In genomic region chr17:23550856-23551255, GRCm38 (mm10) we compare ENCODE assay signal across 8 mouse cellular contexts. TPM values are rescaled to one million over a fixed set of nuclear protein-coding genes. Genes with fewer than 3 reads are reported as not detected.
DNase-seq lines count a peak whose midpoint lies in the region; ATAC-seq and TF ChIP-seq lines count a peak whose summit lies in the region.

No protein-coding gene starts in this region.

- H3K36me3 ChIP-seq in kidney, postnatal 0 days (ENCODE audit: insufficient read depth, low read length): 0 out of 2 replicates have a peak, but pooled peaks cover under 1% of the 10 kb centered on the region
- no peaks in the 10 kb centered on the region for H3K36me3 ChIP-seq in ES-E14 (ENCODE audit: control insufficient read depth, insufficient read depth, low read length, poor library complexity, severe bottlenecking)
- peaks cover 9% of the 10 kb centered on the region for H3K36me3 ChIP-seq in embryonic facial prominence, embryonic 12.5 days
- no peaks in the 10 kb centered on the region for H3K36me3 ChIP-seq in intestine, embryonic 15.5 days
- no peaks in the 10 kb centered on the region for H3K36me3 ChIP-seq in midbrain, embryonic 16.5 days (ENCODE audit: control insufficient read depth, insufficient read depth, low read length)

- H3K4me1 ChIP-seq in kidney, postnatal 0 days (replicated peaks; ENCODE audit: insufficient read depth, low read length): peaks cover 5% of the 10 kb centered on the region
- peaks cover 0 to 10% of the 10 kb centered on the region in 2 experiments; a peak in 3 of 4 replicates for H3K4me1 ChIP-seq in ES-E14 (ENCODE audit: control insufficient read depth in 2 of 2, insufficient read depth in 2 of 2, low read length in 2 of 2, poor library complexity in 1 of 2)
- H3K4me1 ChIP-seq in embryonic facial prominence, embryonic 12.5 days: peaks cover 12% of the 10 kb centered on the region; the same call in 1 of the 2 replicates
- peaks cover 14% of the 10 kb centered on the region for H3K4me1 ChIP-seq in intestine, embryonic 15.5 days (replicated peaks)
- H3K4me1 ChIP-seq in midbrain, embryonic 16.5 days (ENCODE audit: control insufficient read depth, insufficient read depth, low read length): peaks cover 7% of the 10 kb centered on the region

- TF ChIP-seq CTCF in kidney, postnatal 0 days (IDR thresholded peaks at IDR 0.05; ENCODE audit: low read depth): no peak

- in situ Hi-C loops in ES-E14 (cut with MboI; ENCODE audit: low sequenced_read_pairs in 2 of 2, unreplicated experiment in 2 of 2): no loop called here

- WGBS in kidney, postnatal 0 days: under 1% methylated on average over 15 of the region's 15 CpGs
- under 1% methylated on average over 15 of the region's 15 CpGs for WGBS in embryonic facial prominence, embryonic 12.5 days
- WGBS in intestine, embryonic 15.5 days: under 1% methylated on average over 15 of the region's 15 CpGs
- WGBS in midbrain, embryonic 16.5 days: 0% methylated on average over 15 of the region's 15 CpGs

- ATAC-seq in kidney, postnatal 0 days (replicated peaks; ENCODE audit: low FRiP score, low read depth): no peak
- no peak for ATAC-seq in embryonic facial prominence, embryonic 12.5 days (ENCODE audit: insufficient number of reproducible peaks, insufficient read depth, low FRiP score, low TSS enrichment)
- peak; percentile 16 for ATAC-seq in intestine, embryonic 15.5 days
- peak; percentile 22 for ATAC-seq in midbrain, embryonic 16.5 days

- H3K27ac ChIP-seq in kidney, postnatal 0 days: peak overlapping the region; percentile 77
- H3K27ac ChIP-seq in ES-E14 (ENCODE audit: insufficient read depth, low read depth, low read length, poor library complexity, severe bottlenecking): peak overlapping the region; percentile 29; the same call in 1 of the 2 replicates
- peak overlapping the region; percentile 82; the same call in 1 of the 2 replicates for H3K27ac ChIP-seq in embryonic facial prominence, embryonic 12.5 days
- peak overlapping the region; percentile 89 for H3K27ac ChIP-seq in intestine, embryonic 15.5 days
- peak overlapping the region; percentile 67 for H3K27ac ChIP-seq in midbrain, embryonic 16.5 days (ENCODE audit: low read length)

- H3K9me3 ChIP-seq in kidney, postnatal 0 days (replicated peaks; ENCODE audit: low read length): no peaks in the 10 kb centered on the region
- no peaks in the 10 kb centered on the region for H3K9me3 ChIP-seq in ES-E14 (ENCODE audit: control insufficient read depth, insufficient read depth, low read depth, low read length)
- no peaks in the 10 kb centered on the region for H3K9me3 ChIP-seq in embryonic facial prominence, embryonic 12.5 days
- H3K9me3 ChIP-seq in intestine, embryonic 15.5 days: no peaks in the 10 kb centered on the region
- no peaks in the 10 kb centered on the region for H3K9me3 ChIP-seq in midbrain, embryonic 16.5 days (replicated peaks; ENCODE audit: control insufficient read depth, low read length, poor library complexity, severe bottlenecking)

- peak overlapping the region; percentile 65 for H3K4me2 ChIP-seq in kidney, postnatal 0 days (ENCODE audit: low read length)
- peak overlapping the region; percentile 73 for H3K4me2 ChIP-seq in embryonic facial prominence, embryonic 12.5 days (replicated peaks)
- peak overlapping the region; percentile 76 for H3K4me2 ChIP-seq in intestine, embryonic 15.5 days (replicated peaks)
- H3K4me2 ChIP-seq in midbrain, embryonic 16.5 days (ENCODE audit: low read length): peak overlapping the region; percentile 66

- H3K4me3 ChIP-seq in kidney, postnatal 0 days (replicated peaks; ENCODE audit: low read depth, low read length): peak overlapping the region; percentile 60
- H3K4me3 ChIP-seq in ES-E14 (ENCODE audit: insufficient read depth in 1 of 2, low read depth in 1 of 2, low read length in 2 of 2, poor library complexity in 1 of 2, severe bottlenecking in 1 of 2): peak overlapping the region; percentile 50 to 70
- peak overlapping the region; percentile 57 for H3K4me3 ChIP-seq in embryonic facial prominence, embryonic 12.5 days
- H3K4me3 ChIP-seq in intestine, embryonic 15.5 days (replicated peaks): peak overlapping the region; percentile 54
- peak overlapping the region; percentile 44 for H3K4me3 ChIP-seq in midbrain, embryonic 16.5 days (ENCODE audit: low read depth, low read length)

- H3K27me3 ChIP-seq in kidney, postnatal 0 days (ENCODE audit: insufficient read depth, low read length): no peaks in the 10 kb centered on the region
- H3K27me3 ChIP-seq in embryonic facial prominence, embryonic 12.5 days: no peaks in the 10 kb centered on the region
- H3K27me3 ChIP-seq in intestine, embryonic 15.5 days (replicated peaks): no peaks in the 10 kb centered on the region
- H3K27me3 ChIP-seq in midbrain, embryonic 16.5 days (ENCODE audit: control insufficient read depth, insufficient read depth, low read depth, low read length): no peaks in the 10 kb centered on the region

- DNase-seq in kidney, postnatal 0 days (ENCODE audit: low spot score): no peak
- no peak for DNase-seq in kidney, postnatal 14 days
- DNase-seq in ES-E14 (ENCODE audit: low read depth, low spot score) (no peak), adipocyte (ENCODE audit: low spot score) (no peak)
- DNase-seq in right cerebral cortex, adult 18-20 months: no peak

- H3K9ac ChIP-seq in kidney, postnatal 0 days (ENCODE audit: low read depth, low read length): peak overlapping the region; percentile 53
- H3K9ac ChIP-seq in ES-E14 (ENCODE audit: insufficient read depth, low read depth, low read length, poor library complexity, severe bottlenecking): peak overlapping the region; percentile 67
- H3K9ac ChIP-seq in embryonic facial prominence, embryonic 12.5 days: peak overlapping the region; percentile 60
- H3K9ac ChIP-seq in intestine, embryonic 15.5 days: peak overlapping the region; percentile 60
- H3K9ac ChIP-seq in midbrain, embryonic 16.5 days (ENCODE audit: low read depth, low read length): peak overlapping the region; percentile 65

TF ChIP-seq in ES-E14, 5 proteins besides CTCF, POLR2A, EP300 and RAD21:
- no peak for TF ChIP-seq ZC3H11A (IDR thresholded peaks at IDR 0.05; ENCODE audit: borderline replicate concordance, low read depth, low read length)
- no peak for TF ChIP-seq HCFC1 (IDR thresholded peaks at IDR 0.05; ENCODE audit: borderline replicate concordance, insufficient read depth, low read length)
- no peak for TF ChIP-seq MAFK (IDR thresholded peaks at IDR 0.05; ENCODE audit: insufficient read depth, low read depth, low read length)
- TF ChIP-seq CHD2 (IDR thresholded peaks at IDR 0.05; ENCODE audit: low read depth, low read length): no peak
- no peak for TF ChIP-seq ZNF384 (IDR thresholded peaks at IDR 0.05; ENCODE audit: low read depth, low read length)

RNA-seq across cellular contexts. Expression of gene Zfp213, which starts 13.2 kb away (rescaled TPM):
- polyA plus RNA-seq in kidney, postnatal 0 days (2015; fragmentation: Nextera tagmentation; extraction: Ambion mirVana): 16.8 and 19.1 TPM in 2 replicates
- total RNA-seq in ES-E14 (2012; rRNA removed): 8.4 and 8.8 TPM in 2 replicates
- polyA plus RNA-seq in embryonic facial prominence, embryonic 12.5 days (2016; fragmentation: Nextera tagmentation; extraction: Ambion mirVana): 24.3 and 26.8 TPM in 2 replicates
- 15.2 and 17.7 TPM in 2 replicates for polyA plus RNA-seq in intestine, embryonic 15.5 days (2015; fragmentation: Nextera tagmentation; extraction: Ambion mirVana)
- polyA plus RNA-seq in midbrain, embryonic 16.5 days (2015; fragmentation: Nextera tagmentation; extraction: Ambion mirVana): 16.0 and 17.9 TPM in 2 replicates

RNA-seq across cellular contexts. Expression of gene Zfp13, which starts 48.4 kb away (rescaled TPM):
- polyA plus RNA-seq in kidney, postnatal 0 days (2015; fragmentation: Nextera tagmentation; extraction: Ambion mirVana): 12.6 and 14.3 TPM in 2 replicates
- total RNA-seq in ES-E14 (2012; rRNA removed): 19.9 and 26.9 TPM in 2 replicates
- polyA plus RNA-seq in embryonic facial prominence, embryonic 12.5 days (2016; fragmentation: Nextera tagmentation; extraction: Ambion mirVana): 23.8 and 24.1 TPM in 2 replicates
- 10.4 and 10.5 TPM in 2 replicates for polyA plus RNA-seq in intestine, embryonic 15.5 days (2015; fragmentation: Nextera tagmentation; extraction: Ambion mirVana)
- 28.4 and 29.4 TPM in 2 replicates for polyA plus RNA-seq in midbrain, embryonic 16.5 days (2015; fragmentation: Nextera tagmentation; extraction: Ambion mirVana)

RNA-seq across cellular contexts. Expression of gene Zscan10, which starts 49.8 kb away (rescaled TPM):
- not detected in 2 replicates for polyA plus RNA-seq in kidney, postnatal 0 days (2015; fragmentation: Nextera tagmentation; extraction: Ambion mirVana)
- total RNA-seq in ES-E14 (2012; rRNA removed): 62.5 and 93.1 TPM in 2 replicates
- polyA plus RNA-seq in embryonic facial prominence, embryonic 12.5 days (2016; fragmentation: Nextera tagmentation; extraction: Ambion mirVana): 0.20 and 0.67 TPM in 2 replicates
- polyA plus RNA-seq in intestine, embryonic 15.5 days (2015; fragmentation: Nextera tagmentation; extraction: Ambion mirVana): 0.14 TPM in 1 of 2 replicates, not detected in the other
- not detected in 2 replicates for polyA plus RNA-seq in midbrain, embryonic 16.5 days (2015; fragmentation: Nextera tagmentation; extraction: Ambion mirVana)

Comparison
In these comparisons a context has a peak if more than half of its experiments do, and no peak if none do; other contexts are left out.
1. ATAC-seq: peak in intestine, embryonic 15.5 days (single experiment) and midbrain, embryonic 16.5 days (single experiment); none in kidney, postnatal 0 days (single experiment) and embryonic facial prominence, embryonic 12.5 days (single experiment).
2. H3K27ac ChIP-seq: peak in every context shown above with its lines; median percentile 89 in intestine, embryonic 15.5 days; 82 in embryonic facial prominence, embryonic 12.5 days; 77 in kidney, postnatal 0 days; 67 in midbrain, embryonic 16.5 days; 29 in ES-E14.
3. Peak in every context shown above with its lines, with median percentiles within 50 percentile points of each other: H3K4me2 ChIP-seq, H3K4me3 ChIP-seq and H3K9ac ChIP-seq.